14 mouse cellular contexts compared by ENCODE assay signal in the genomic region with DNA sequence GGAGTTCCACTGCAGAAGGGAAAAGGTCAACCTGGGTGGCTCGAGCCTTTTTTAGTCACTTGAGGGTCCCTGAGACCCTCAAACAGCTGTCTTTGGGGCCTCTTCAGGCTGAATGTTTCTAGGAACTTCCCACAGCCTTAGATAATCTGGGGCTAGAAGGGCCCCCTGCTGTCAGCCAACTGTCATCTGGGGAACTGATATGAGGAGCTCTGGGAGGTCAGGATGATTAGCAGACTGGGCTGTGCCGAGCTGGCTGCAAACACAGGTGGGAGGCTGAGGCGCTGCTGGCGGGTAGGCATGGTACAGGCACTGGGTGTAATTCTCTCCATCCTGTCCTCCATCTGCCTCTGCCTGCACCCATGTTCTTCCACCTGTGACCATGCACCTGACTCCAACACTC. TPM values are rescaled to one million over a fixed set of nuclear protein-coding genes. Genes with fewer than 3 reads are reported as not detected.
A peak's percentile ranks its signal among the peaks of the same experiment; 100 is the strongest.
DNase-seq lines count a peak whose midpoint lies in the region; ATAC-seq lines count a peak whose summit lies in the region.
"Had no signal": no experiment of that assay in that cellular context is flagged by ENCODE, and none has a peak within 500 bp of the region (broad histone marks: within the 10 kb centered on the region; RNA-seq: fewer than 3 reads in every experiment).

No protein-coding gene starts in this region.

- H3K4me3 ChIP-seq in heart, embryonic 10.5 days, result peak overlapping the region; percentile 38
- no peak overlapping the region for H3K4me3 ChIP-seq in kidney, embryonic 14.5 days (ENCODE audit: low read length)
- H3K4me3 ChIP-seq: hindbrain, embryonic 15.5 days had no signal

- peak; percentile 92 for DNase-seq in heart, embryonic 10.5 days (ENCODE audit: low spot score)
- no peak for DNase-seq in heart, postnatal 14 days
- peak; percentile 55 for DNase-seq in thymus, postnatal 14 days
- DNase-seq in thymus, adult 18-20 months, result no peak
- DNase-seq in liver, result peak; percentile 91
- peak; percentile 61 for DNase-seq in thymus, postnatal 4 days
- DNase-seq in T-cell, adult 2 months (ENCODE audit: low spot score), result no peak

- H3K4me1 ChIP-seq in heart, embryonic 10.5 days, result peaks cover 26% of the 10 kb centered on the region
- H3K4me1 ChIP-seq in kidney, embryonic 14.5 days (ENCODE audit: control insufficient read depth, insufficient read depth, low read length), result no peaks in the 10 kb centered on the region
- H3K4me1 ChIP-seq: hindbrain, embryonic 15.5 days had no signal

- WGBS in heart, embryonic 10.5 days, result 25% methylated on average over 4 of the region's 4 CpGs
- WGBS in kidney, embryonic 14.5 days, result 80% methylated on average over 4 of the region's 4 CpGs

- H3K4me2 ChIP-seq in kidney, embryonic 14.5 days (replicated peaks; ENCODE audit: low read depth, low read length), result no peak overlapping the region
- H3K4me2 ChIP-seq: hindbrain, embryonic 15.5 days had no signal

- no peaks in the 10 kb centered on the region for H3K9me3 ChIP-seq in heart, embryonic 10.5 days
- no peaks in the 10 kb centered on the region for H3K9me3 ChIP-seq in kidney, embryonic 14.5 days (ENCODE audit: control insufficient read depth, low read length)
- H3K9me3 ChIP-seq: hindbrain, embryonic 15.5 days had no signal

- ATAC-seq in kidney, embryonic 14.5 days (ENCODE audit: low FRiP score, low TSS enrichment), result no peak

- H3K9ac ChIP-seq in kidney, embryonic 14.5 days (ENCODE audit: low read depth, low read length), result no peak overlapping the region
- H3K9ac ChIP-seq: hindbrain, embryonic 15.5 days had no signal

- H3K27me3 ChIP-seq in heart, embryonic 10.5 days (ENCODE audit: insufficient read depth, poor library complexity, severe bottlenecking), result no peaks in the 10 kb centered on the region
- H3K27me3 ChIP-seq in kidney, embryonic 14.5 days (ENCODE audit: control insufficient read depth, insufficient read depth, low read length), result no peaks in the 10 kb centered on the region
- H3K27me3 ChIP-seq: hindbrain, embryonic 15.5 days had no signal

- peak overlapping the region; percentile 70 for H3K27ac ChIP-seq in heart, embryonic 10.5 days
- no peak overlapping the region for H3K27ac ChIP-seq in kidney, embryonic 14.5 days (ENCODE audit: low read depth, low read length)
- H3K27ac ChIP-seq: hindbrain, embryonic 15.5 days had no signal

- H3K36me3 ChIP-seq in heart, embryonic 10.5 days, result peaks cover 96% of the 10 kb centered on the region
- peaks cover 98% of the 10 kb centered on the region for H3K36me3 ChIP-seq in kidney, embryonic 14.5 days (ENCODE audit: control insufficient read depth, insufficient read depth, low read length)

- intact Hi-C loops in heart, postnatal 14 days (cut with DNase I), result no loop called here

RNA-seq across cellular contexts. Expression of a gene that starts 18.7 kb away (rescaled TPM):
- polyA plus RNA-seq in heart, embryonic 10.5 days (2016; fragmentation: Nextera tagmentation; extraction: Ambion mirVana), result 0.79 and 1.4 TPM in 2 replicates
- under 1 TPM; 0.26 to 0.66 TPM for total RNA-seq in heart, postnatal 14 days (2021)
- polyA plus RNA-seq in kidney, embryonic 14.5 days (2014; fragmentation: Nextera tagmentation; extraction: Ambion mirVana), result 1.2 and 1.7 TPM in 2 replicates

RNA-seq across cellular contexts. Expression of a gene that starts 18.8 kb away (rescaled TPM):
- polyA plus RNA-seq in heart, embryonic 10.5 days (2016; fragmentation: Nextera tagmentation; extraction: Ambion mirVana), result 179 and 186 TPM in 2 replicates
- 10 to 100 TPM; 65.2 to 71.2 TPM for total RNA-seq in heart, postnatal 14 days (2021)
- 225 and 244 TPM in 2 replicates for polyA plus RNA-seq in kidney, embryonic 14.5 days (2014; fragmentation: Nextera tagmentation; extraction: Ambion mirVana)

RNA-seq across cellular contexts. Expression of a gene that starts 32.8 kb away (rescaled TPM):
- 15.7 and 17.6 TPM in 2 replicates for polyA plus RNA-seq in heart, embryonic 10.5 days (2016; fragmentation: Nextera tagmentation; extraction: Ambion mirVana)
- total RNA-seq in heart, postnatal 14 days (2021), result 1 to 10 TPM; 6.7 to 9.1 TPM
- 14.1 and 24.4 TPM in 2 replicates for polyA plus RNA-seq in kidney, embryonic 14.5 days (2014; fragmentation: Nextera tagmentation; extraction: Ambion mirVana)

RNA-seq across cellular contexts. Expression of a gene that starts 43.9 kb away (rescaled TPM):
- polyA plus RNA-seq in heart, embryonic 10.5 days (2016; fragmentation: Nextera tagmentation; extraction: Ambion mirVana), result 0.25 and 0.29 TPM in 2 replicates
- total RNA-seq in heart, postnatal 14 days (2021), result not detected
- 0.19 and 0.53 TPM in 2 replicates for polyA plus RNA-seq in kidney, embryonic 14.5 days (2014; fragmentation: Nextera tagmentation; extraction: Ambion mirVana)
- polyA plus RNA-seq: C2C12; spleen, adult 2 months had no signal

RNA-seq across cellular contexts. Expression of a gene that starts 48.6 kb away (rescaled TPM):
- polyA plus RNA-seq in heart, embryonic 10.5 days (2016; fragmentation: Nextera tagmentation; extraction: Ambion mirVana), result not detected in 2 replicates
- not detected for total RNA-seq in heart, postnatal 14 days (2021)
- not detected in 2 replicates for polyA plus RNA-seq in kidney, embryonic 14.5 days (2014; fragmentation: Nextera tagmentation; extraction: Ambion mirVana)
- total RNA-seq: gastrocnemius, adult 8-10 months; left cerebral cortex, adult 8-10 months had no signal
- polyA plus RNA-seq: C2C12; hindbrain, embryonic 15.5 days; neural tube, embryonic 11.5 days; spleen, adult 2 months had no signal

Comparison
In these comparisons a context has a peak if more than half of its experiments do, and no peak if none do; other contexts are left out.
1. DNase-seq: peak in heart, embryonic 10.5 days (single experiment), thymus, postnatal 14 days (single experiment), liver (single experiment) and thymus, postnatal 4 days (single experiment); none in heart, postnatal 14 days (0 of 2), thymus, adult 18-20 months (0 of 2) and T-cell, adult 2 months (single experiment).